Mouse (Mus musculus) G1E-ER4 (cell line): Measurements from ENCODE around the gene 4930522H14Rik. TPM values are rescaled to one million over a fixed set of nuclear protein-coding genes. Genes with fewer than 3 reads are reported as not detected.

Experiments
- GATA1 ChIP-seq: IDR thresholded peaks from one replicate; pipeline ENCODE4 v1.8.0; 2012; ENCODE audit warnings: low read length, inconsistent platforms
- polyA plus RNA-seq: library from polyadenylated mRNA; stranded (reverse); fragments of >175 nt; gene quantifications from 2 replicates; pipeline ENCODE4 v1.2.3, GENCODE M21; 2012

4930522H14Rik gene
- polyA plus RNA-seq, 1 experiment: not detected

- TF ChIP-seq GATA1: no peak
These were observed 46.5 kb downstream of the 4930522H14Rik start, which contains the start of gene Rnf11 for GRCm38 (mm10) chr4:109484621-109485020. TSS of gene Rnf11 (minus strand) at chr4:109484728.

DNA sequence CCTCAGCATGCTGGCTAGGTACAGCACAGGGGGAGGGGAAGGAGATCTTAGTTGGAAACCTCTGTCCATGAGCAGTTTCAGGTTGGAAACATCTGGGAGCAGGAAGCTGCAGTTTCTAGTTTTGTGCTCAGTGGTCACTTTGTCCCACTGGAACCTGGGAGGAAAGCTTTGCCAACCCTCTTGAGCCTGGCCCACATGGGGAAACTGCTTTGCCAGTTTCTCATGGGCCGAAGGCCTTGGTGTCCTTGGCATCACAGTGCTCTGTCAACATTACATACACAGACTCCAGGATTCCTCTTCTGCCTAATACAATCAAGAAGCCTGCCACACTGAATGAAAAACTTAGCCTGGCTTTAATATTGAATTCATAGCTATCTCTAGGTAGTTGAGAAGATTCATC, 48.4 kb downstream of the 4930522H14Rik start:
- TF ChIP-seq GATA1: no peak

GRCm38 (mm10) chr4:109481424-109481823, 49.7 kb downstream of the 4930522H14Rik start:
- TF ChIP-seq GATA1: no peak

- TF ChIP-seq GATA1: no peak
These were observed 53.6 kb downstream of the 4930522H14Rik start for GRCm38 (mm10) chr4:109477454-109477853.

- no peak for TF ChIP-seq GATA1
These were observed 54.5 kb downstream of the 4930522H14Rik start for GRCm38 (mm10) chr4:109476554-109477014.

- no peak for TF ChIP-seq GATA1
These were observed 55.2 kb downstream of the 4930522H14Rik start for GRCm38 (mm10) chr4:109475577-109476553.

GRCm38 (mm10) chr4:109475078-109475477, 56.0 kb downstream of the 4930522H14Rik start:
- TF ChIP-seq GATA1: no peak

DNA sequence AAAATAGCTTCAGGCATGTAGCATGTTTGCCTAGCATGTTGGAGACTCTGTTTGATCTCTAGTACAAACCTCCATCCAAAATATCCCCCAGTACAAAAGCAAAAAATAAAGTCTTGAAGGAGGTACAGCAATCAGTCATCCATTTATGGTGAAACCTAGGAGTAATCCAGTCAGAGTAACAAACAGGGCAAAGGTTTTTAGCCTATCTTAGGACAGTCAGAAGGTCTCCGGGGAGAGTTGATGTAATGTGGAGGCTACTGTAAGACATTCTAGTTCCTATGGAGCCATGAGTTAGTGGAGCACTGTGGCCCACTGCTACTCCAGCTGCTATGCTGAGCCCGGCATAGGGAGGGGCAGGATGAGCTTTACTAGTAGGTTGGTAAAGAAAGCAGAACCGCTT, 58.5 kb downstream of the 4930522H14Rik start:
- no peak for TF ChIP-seq GATA1

DNA sequence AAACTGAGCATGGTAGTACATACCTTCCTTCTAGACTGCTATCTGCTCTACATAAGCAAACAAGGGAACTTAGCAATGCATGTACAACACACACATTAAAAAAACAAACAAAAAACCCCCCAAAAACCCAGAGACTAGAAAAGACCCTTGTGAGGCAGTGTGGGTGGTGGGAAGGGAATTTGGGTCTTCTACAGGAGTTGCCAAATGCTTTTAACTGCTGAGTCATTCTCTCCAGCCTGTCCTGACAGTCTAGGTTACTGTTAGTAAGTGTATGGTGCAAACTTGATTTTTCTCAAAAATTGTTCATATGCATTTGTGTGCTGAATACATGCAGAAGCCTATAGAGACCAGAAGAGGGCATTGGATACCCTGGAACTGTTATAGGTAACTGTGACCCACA, 59.5 kb downstream of the 4930522H14Rik start:
- no peak for TF ChIP-seq GATA1

- no peak for TF ChIP-seq GATA1
These were observed 63.4 kb downstream of the 4930522H14Rik start for GRCm38 (mm10) chr4:109467687-109468086.

DNA sequence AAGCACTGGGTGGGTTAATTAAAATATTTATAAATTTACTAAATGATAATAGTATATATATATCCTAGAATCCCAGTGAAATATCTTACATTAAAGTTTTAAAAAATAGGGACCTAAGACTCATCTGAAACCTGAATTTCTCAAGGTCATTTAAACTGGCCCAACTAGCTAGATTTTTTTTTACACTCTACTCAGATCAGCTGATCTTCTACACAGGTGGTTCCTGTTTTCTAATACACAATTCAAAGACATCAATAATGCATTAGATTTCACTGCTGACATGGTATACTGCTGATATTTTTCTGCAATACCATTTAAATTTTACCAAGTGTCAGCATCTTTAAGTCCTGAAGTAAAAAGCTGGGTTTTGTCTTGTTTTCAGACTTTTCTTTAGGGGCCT, 67.2 kb downstream of the 4930522H14Rik start:
- TF ChIP-seq GATA1: no peak

- no peak for TF ChIP-seq GATA1
These were observed 70.5 kb downstream of the 4930522H14Rik start for GRCm38 (mm10) chr4:109460421-109461179.

DNA sequence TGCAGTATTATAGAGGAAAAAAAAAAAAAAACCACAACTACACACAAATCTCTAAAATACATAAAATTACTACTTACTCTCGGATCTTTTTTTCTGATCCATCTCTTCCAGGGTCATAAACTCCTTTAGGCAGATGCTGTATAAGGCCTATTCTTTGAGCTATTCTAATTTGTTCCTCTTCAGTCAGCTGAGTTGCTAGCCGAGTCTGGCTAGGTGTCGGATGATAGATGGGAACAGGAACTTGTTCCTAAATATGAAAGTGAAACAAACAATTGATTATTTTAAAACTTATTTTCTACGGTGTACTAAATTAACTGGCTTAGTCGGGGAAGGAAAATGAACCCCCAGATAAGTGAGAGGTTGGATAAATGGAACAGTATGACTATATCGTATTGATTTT, 74.3 kb downstream of the 4930522H14Rik start:
- no peak for TF ChIP-seq GATA1

Other genes with a start within 250 kb of the 4930522H14Rik start
- 6.1 and 7.6 TPM in 2 replicates for gene Ttc39a, start 124.7 kb downstream of the 4930522H14Rik start, polyA plus RNA-seq
- 13.8 and 18.9 TPM in 2 replicates for gene Rnf11, start 46.6 kb downstream of the 4930522H14Rik start, polyA plus RNA-seq
- 88.2 and 101 TPM in 2 replicates for gene Cdkn2c, start 135.9 kb upstream of the 4930522H14Rik start, polyA plus RNA-seq
- gene Faf1, start 145.3 kb upstream of the 4930522H14Rik start, polyA plus RNA-seq: 8.1 and 10.3 TPM in 2 replicates